Mouse (Mus musculus) cerebellum, postnatal 36 days (tissue): Measurements from ENCODE around the gene Dner.
A peak's percentile ranks its signal among the peaks of the same experiment; 100 is the strongest.

ENCODE experiments used
- DNase-seq, 2 experiments: peaks; one replicate each; pipeline ENCODE4 v3.0.0; 2021 to 2022; ENCODE audit warnings: mixed read lengths in 2 of 2

Dner gene

GRCm38 (mm10) chr1:84622978-84623554 is 73.0 kb downstream of the Dner start:
- no peak for DNase-seq

- peak; percentile 54 to 64 for DNase-seq
These were observed 74.7 kb downstream of the Dner start for GRCm38 (mm10) chr1:84621308-84621707.

- no peak for DNase-seq
These were observed 76.8 kb downstream of the Dner start for GRCm38 (mm10) chr1:84619131-84619760.

- no peak for DNase-seq
These were observed 77.9 kb downstream of the Dner start for GRCm38 (mm10) chr1:84618094-84618493.

- DNase-seq = no peak
These were observed 79.9 kb downstream of the Dner start for GRCm38 (mm10) chr1:84616133-84616532.

- DNase-seq = no peak
These were observed 81.4 kb downstream of the Dner start for GRCm38 (mm10) chr1:84614596-84614995.

GRCm38 (mm10) chr1:84613119-84613518 is 82.9 kb downstream of the Dner start:
- DNase-seq = no peak

GRCm38 (mm10) chr1:84611331-84611730 is 84.7 kb downstream of the Dner start:
- no peak for DNase-seq

GRCm38 (mm10) chr1:84599025-84599424 is 97.0 kb downstream of the Dner start:
- no peak for DNase-seq

- no peak for DNase-seq
These were observed 100.0 kb downstream of the Dner start for GRCm38 (mm10) chr1:84596023-84596422.

GRCm38 (mm10) chr1:84592394-84592793 is 103.6 kb downstream of the Dner start:
- no peak for DNase-seq

- DNase-seq = no peak
These were observed 105.5 kb downstream of the Dner start for GRCm38 (mm10) chr1:84590534-84590933.

GRCm38 (mm10) chr1:84585434-84585833 is 110.6 kb downstream of the Dner start:
- no peak for DNase-seq

- DNase-seq = peak; percentile 68 to 77
These were observed 114.2 kb downstream of the Dner start for GRCm38 (mm10) chr1:84581812-84582211.

- DNase-seq = no peak
These were observed 134.2 kb downstream of the Dner start for GRCm38 (mm10) chr1:84561841-84562240.

GRCm38 (mm10) chr1:84561387-84561786 is 134.6 kb downstream of the Dner start:
- no peak for DNase-seq

- no peak for DNase-seq
These were observed 139.2 kb downstream of the Dner start for GRCm38 (mm10) chr1:84556546-84557511.

GRCm38 (mm10) chr1:84552005-84552404 is 144.0 kb downstream of the Dner start:
- DNase-seq = no peak

- DNase-seq = no peak
These were observed 146.0 kb downstream of the Dner start for GRCm38 (mm10) chr1:84550065-84550368.

- no peak for DNase-seq
These were observed 146.5 kb downstream of the Dner start for GRCm38 (mm10) chr1:84549367-84550064.

GRCm38 (mm10) chr1:84536069-84536468 is 160.0 kb downstream of the Dner start:
- DNase-seq = no peak

GRCm38 (mm10) chr1:84525514-84525913 is 170.5 kb downstream of the Dner start:
- no peak for DNase-seq

- no peak for DNase-seq
These were observed 171.6 kb downstream of the Dner start for GRCm38 (mm10) chr1:84524413-84524812.
